Mouse (Mus musculus) midbrain, embryonic 10.5 days (tissue): Measurements from ENCODE around the gene Itga10. TPM values are rescaled to one million over a fixed set of nuclear protein-coding genes. Genes with fewer than 3 reads are reported as not detected.

ENCODE experiments used
- polyA plus RNA-seq: library from polyadenylated mRNA; unstranded; fragments of >200 nt; fragmentation: Nextera tagmentation; extraction: Ambion mirVana; gene quantifications from 2 replicates; pipeline ENCODE4 v1.2.1, GENCODE M21; 2016

Gene Itga10
- polyA plus RNA-seq, 1 experiment from 2014 or later: 0.64 TPM

Other genes starting within 250 kb of the Itga10 start
- gene BC107364, start 193.3 kb upstream of the Itga10 start, polyA plus RNA-seq: 0.20 and 0.30 TPM in 2 replicates
- gene Hfe2, start 120.4 kb upstream of the Itga10 start, polyA plus RNA-seq: 1.5 and 2.1 TPM in 2 replicates
- 31.5 and 41.7 TPM in 2 replicates for gene Txnip, start 87.6 kb upstream of the Itga10 start, polyA plus RNA-seq
- gene Gm16253, start 68.6 kb upstream of the Itga10 start, polyA plus RNA-seq: 0.62 and 1.6 TPM in 2 replicates
- gene Polr3gl, start 51.4 kb upstream of the Itga10 start, polyA plus RNA-seq: 25.2 and 31.8 TPM in 2 replicates
- gene Ankrd34a, start 48.9 kb upstream of the Itga10 start, polyA plus RNA-seq: 1.0 and 1.7 TPM in 2 replicates
- 5.3 and 5.7 TPM in 2 replicates for gene Lix1l, start 44.4 kb upstream of the Itga10 start, polyA plus RNA-seq
- 205 and 215 TPM in 2 replicates for gene Rbm8a, start 15.7 kb upstream of the Itga10 start, polyA plus RNA-seq
- 38.5 and 40.8 TPM in 2 replicates for gene Pex11b, start 10.2 kb upstream of the Itga10 start, polyA plus RNA-seq
- 0.15 and 0.21 TPM in 2 replicates for gene Gm42957, start 10.1 kb upstream of the Itga10 start, polyA plus RNA-seq
- gene Ankrd35, start 24.5 kb downstream of the Itga10 start, polyA plus RNA-seq: 0.06 and 0.29 TPM in 2 replicates
- gene Pias3, start 50.8 kb downstream of the Itga10 start, polyA plus RNA-seq: 50.6 and 57.3 TPM in 2 replicates
- 16.6 and 20.0 TPM in 2 replicates for gene Nudt17, start 63.0 kb downstream of the Itga10 start, polyA plus RNA-seq
- 44.3 and 47.0 TPM in 2 replicates for gene Polr3c, start 82.0 kb downstream of the Itga10 start, polyA plus RNA-seq
- gene Rnf115, start 82.1 kb downstream of the Itga10 start, polyA plus RNA-seq: 73.0 and 73.5 TPM in 2 replicates
- gene Pdzk1, start 183.7 kb downstream of the Itga10 start, polyA plus RNA-seq: 0.57 and 1.0 TPM in 2 replicates
- 0.10 and 0.22 TPM in 2 replicates for gene Cd160, start 183.8 kb downstream of the Itga10 start, polyA plus RNA-seq